Mouse (Mus musculus) CH12.LX (cell line): Measurements from ENCODE around the gene Rab43.

Experiments
- CTCF ChIP-seq, 2 experiments: IDR thresholded peaks in 1 of 2; conservative IDR thresholded peaks in 1 of 2; 2 replicates each; pipeline ENCODE4 v1.5.1; 2011 to 2012; ENCODE audit warnings: low read depth in 2 of 2, low read length in 2 of 2, improper control_type of control experiment in 1 of 2, inconsistent platforms in 1 of 2, mild to moderate bottlenecking in 1 of 2, moderate library complexity in 1 of 2
- EP300 ChIP-seq: IDR thresholded peaks from 2 replicates; pipeline ENCODE4 v1.6.1; 2011; ENCODE audit warnings: low read length, improper control_type of control experiment
- GABPA ChIP-seq: IDR thresholded peaks from 2 replicates; pipeline ENCODE4 v1.6.1; 2012; ENCODE audit warnings: low read depth, low read length, improper control_type of control experiment, inconsistent platforms; ENCODE audit not compliant: insufficient replicate concordance
- JUN ChIP-seq: IDR thresholded peaks from 2 replicates; pipeline ENCODE4 v1.6.1; 2011; ENCODE audit warnings: low read depth, mild to moderate bottlenecking, low read length, improper control_type of control experiment, moderate library complexity; ENCODE audit not compliant: insufficient read depth
- MAFK ChIP-seq: IDR thresholded peaks from 2 replicates; pipeline ENCODE4 v1.6.1; 2011; ENCODE audit warnings: low read length, improper control_type of control experiment; ENCODE audit not compliant: insufficient replicate concordance
- MAX ChIP-seq: IDR thresholded peaks from 2 replicates; pipeline ENCODE4 v1.6.1; 2011; ENCODE audit warnings: low read length, improper control_type of control experiment
- MAZ ChIP-seq: IDR thresholded peaks from 2 replicates; pipeline ENCODE4 v1.6.1; 2012; ENCODE audit warnings: low read depth, mild to moderate bottlenecking, inconsistent platforms, low read length, improper control_type of control experiment, moderate library complexity
- POLR2A ChIP-seq: IDR thresholded peaks from 2 replicates; pipeline ENCODE4 v1.6.1; 2011; ENCODE audit warnings: low read depth, mild to moderate bottlenecking, improper control_type of control experiment, low read length
- POLR2AphosphoS2 ChIP-seq: IDR thresholded peaks from 2 replicates; pipeline ENCODE4 v1.6.1; 2011; ENCODE audit warnings: low read depth, low read length, improper control_type of control experiment
- USF1 ChIP-seq: IDR thresholded peaks from 2 replicates; pipeline ENCODE4 v1.6.1; 2014; ENCODE audit warnings: low read depth, mild to moderate bottlenecking, inconsistent platforms, low read length, improper control_type of control experiment
- USF2 ChIP-seq: conservative IDR thresholded peaks from 2 replicates; pipeline ENCODE4 v1.6.1; 2011; ENCODE audit warnings: low read depth, low read length, improper control_type of control experiment
- ZC3H11A ChIP-seq: IDR thresholded peaks from 2 replicates; pipeline ENCODE4 v1.6.1; 2012; ENCODE audit warnings: low read depth, mild to moderate bottlenecking, inconsistent platforms, low read length, improper control_type of control experiment

DNA sequence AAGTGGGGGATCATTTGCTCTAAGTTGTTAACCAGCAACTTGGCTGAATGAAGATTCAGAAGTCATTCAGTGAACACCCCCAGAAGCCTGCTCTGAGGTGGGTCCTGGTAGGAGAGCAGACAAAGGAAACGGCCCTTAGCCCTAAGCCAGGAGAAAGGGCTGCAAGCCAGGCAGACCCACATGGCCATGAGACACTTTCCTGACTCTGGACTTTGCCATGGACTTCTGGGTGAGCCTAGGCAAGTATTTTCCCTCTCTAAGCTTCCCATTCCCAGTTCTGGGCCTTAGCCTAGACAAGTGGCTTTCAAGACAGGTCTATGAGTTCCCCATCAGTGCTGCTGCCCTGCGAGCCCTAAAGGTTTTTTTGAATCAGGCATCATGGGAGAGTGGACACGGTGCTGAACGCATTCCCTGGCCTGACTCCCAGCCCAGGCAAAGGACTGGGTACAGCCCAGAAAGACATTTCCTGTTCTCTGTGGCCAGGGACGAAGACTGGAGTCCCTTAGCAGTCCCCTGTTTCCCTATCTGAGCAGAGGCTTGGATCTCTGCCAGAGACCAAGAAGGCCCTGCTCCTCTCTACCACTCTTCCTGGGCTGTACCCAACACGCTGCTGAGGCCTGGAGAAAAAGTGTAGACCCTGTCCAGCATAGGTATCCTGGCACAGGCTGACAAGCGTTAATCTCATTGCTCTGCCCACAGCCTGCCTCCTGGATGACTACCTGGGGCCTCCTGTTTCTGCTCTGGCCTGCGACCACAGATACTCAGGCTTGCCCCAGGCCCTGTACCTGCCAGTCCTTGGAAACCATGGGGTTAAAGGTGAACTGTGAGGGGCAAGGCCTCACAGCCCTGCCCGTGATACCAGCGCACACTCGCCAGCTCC, 33.4 kb downstream of the Rab43 start:
- TF ChIP-seq ZC3H11A (no peak), MAZ (no peak), EP300 (no peak), JUN (no peak), POLR2A (no peak), MAFK (no peak), MAX (no peak), USF1 (no peak), POLR2AphosphoS2 (no peak), CTCF (conservative IDR thresholded peaks at IDR 0.05 in 1 of 2, IDR thresholded peaks at IDR 0.05 in 1 of 2; ENCODE audit: low read depth in 2 of 2, low read length in 2 of 2) (no peak), USF2 (no peak), GABPA (no peak)
